Mouse (Mus musculus): ENCODE measurements around the gene Micall2.
A peak's percentile ranks its signal among the peaks of the same experiment; 100 is the strongest.
"Not testable (repeated sequence)": the region's sequence is repeated elsewhere in the genome, so short reads cannot be mapped to it uniquely, and the experiment has no call there.

Micall2 gene

DNA sequence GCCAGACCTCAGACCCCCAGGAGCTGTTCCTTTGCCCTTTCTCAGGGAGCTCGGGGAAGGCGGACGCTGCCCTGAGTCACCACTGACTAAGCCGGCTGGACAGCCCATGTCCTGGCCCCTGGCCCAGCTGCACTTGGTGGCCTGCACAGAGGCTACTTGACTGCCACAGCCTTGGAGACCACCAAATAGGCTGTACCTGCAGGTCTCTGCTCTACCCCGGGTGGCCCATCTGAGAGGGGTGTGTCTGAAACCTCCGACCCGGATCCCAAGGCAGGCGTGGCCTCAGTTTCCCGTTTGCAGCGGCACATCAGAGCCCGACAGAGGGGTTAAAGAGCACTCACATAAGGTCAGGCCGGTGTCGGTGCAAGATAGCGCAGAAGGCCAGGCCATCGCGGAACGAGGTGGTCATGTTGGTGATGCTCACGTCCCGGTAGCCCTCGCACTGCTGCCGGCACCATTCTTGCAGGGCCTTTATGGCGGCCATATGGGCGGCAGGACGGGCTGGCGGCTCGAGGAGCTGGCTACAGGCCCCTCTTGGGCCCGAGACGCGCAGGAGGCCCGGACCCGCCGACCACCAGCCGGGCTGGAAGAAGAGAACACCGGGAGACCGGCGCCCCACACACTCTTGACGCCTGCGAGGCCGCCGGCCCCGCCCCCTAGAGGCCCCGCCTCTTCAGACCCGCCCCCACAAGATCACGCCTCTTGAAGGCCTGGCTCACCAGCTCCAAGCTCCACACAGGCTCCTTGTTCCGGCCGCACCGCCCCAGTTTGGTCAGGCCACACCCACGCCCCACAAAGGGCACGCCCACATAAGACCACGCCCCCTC, at the start of gene Micall2:
TSS of gene Micall2 (minus strand) at position 660 of the 827 bp plus-strand sequence.
- DNase-seq (ENCODE audit: low spot score): peak; percentile 98

- DNase-seq (ENCODE audit: low spot score): no peak
These were observed 45.3 kb upstream of the Micall2 start for GRCm38 (mm10) chr5:139781406-139781805.

DNA sequence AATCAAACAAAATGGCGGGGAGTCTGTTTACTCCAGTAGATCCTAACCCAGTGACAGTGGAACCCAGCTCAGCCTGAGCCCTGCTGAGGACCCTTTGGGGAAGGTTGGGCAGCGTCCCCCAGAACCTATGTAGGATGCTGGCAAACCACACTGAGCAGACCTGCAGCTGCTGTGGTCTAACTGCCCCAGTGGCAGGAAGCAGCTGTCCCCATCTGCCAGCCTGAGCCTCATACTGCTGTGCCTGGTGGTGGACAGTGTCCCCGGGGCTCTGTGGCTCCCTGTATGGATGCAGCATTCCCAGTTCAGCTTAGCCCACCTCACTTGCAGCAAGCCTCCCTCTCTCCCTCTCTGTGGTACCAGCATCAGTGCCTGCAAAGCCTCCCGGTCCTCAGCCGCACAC, 40.8 kb upstream of the Micall2 start:
- no peak for DNase-seq (ENCODE audit: low spot score)

- peak; percentile 98 for DNase-seq (ENCODE audit: low spot score)
These were observed 39.2 kb upstream of the Micall2 start, which contains the start of gene Ints1 for GRCm38 (mm10) chr5:139775216-139775926. Gene Ints1, minus strand, starts transcription at chr5:139775674.

GRCm38 (mm10) chr5:139768216-139768615, 32.1 kb upstream of the Micall2 start:
- no peak for DNase-seq (ENCODE audit: low spot score)

DNA sequence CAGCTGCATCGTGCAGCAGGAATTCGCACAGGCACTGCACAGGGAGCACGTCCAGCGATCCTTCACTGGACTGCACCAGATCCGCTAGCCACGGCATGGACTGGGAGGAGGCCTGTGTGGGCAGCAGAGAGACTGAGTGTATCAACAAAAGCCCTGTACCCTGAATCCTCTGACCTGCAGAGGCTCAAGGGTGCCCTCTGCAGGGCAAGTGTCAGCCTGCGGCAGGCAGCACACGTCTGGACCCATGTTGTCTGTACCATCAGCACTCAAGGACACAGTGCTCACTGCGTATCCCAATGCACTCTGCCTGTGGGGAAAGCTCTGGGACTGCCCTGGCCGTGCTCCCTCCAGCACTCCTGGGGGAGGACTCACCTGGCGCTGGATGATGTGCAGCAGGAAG, 28.2 kb upstream of the Micall2 start:
- DNase-seq (ENCODE audit: low spot score): no peak

DNA sequence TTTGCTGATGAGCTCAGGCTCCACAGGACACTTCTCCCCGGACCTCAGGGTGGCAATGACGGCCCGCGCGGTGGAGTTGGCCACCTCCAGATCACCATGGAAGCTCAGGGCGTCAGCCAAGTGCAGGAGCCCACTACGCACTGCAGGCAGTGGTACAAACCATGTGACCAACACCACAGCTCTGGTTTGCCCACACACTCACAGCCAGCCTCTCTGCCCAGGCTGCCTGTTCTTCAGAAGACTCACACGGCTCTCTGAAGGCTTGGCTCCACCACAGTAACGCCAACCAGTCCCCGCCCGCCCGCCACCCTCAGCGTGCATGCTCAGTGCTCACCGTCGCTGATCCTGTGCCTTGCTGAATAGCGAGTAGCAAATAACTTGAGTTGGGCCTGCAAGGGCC, 22.0 kb upstream of the Micall2 start:
- DNase-seq (ENCODE audit: low spot score): no peak

DNA sequence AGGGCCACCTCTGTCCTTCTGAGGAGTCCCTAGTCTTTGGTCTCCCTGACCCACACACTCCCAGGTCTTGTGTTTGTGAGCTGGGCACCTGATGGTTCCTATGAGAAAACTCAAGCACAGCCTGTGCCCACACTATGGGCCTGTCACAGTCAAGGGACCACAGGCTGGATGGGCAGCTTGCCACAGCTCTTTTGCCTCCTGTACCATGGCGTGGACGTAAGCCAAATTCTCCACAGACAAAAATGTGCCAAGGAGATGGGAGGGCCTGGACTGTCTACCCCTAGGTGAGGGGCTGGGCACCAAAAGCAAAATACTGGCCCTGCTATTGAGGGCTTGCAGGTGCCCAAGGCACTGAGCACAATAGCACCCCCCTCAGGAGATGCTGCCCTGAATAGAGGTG, 20.4 kb upstream of the Micall2 start:
- no peak for DNase-seq (ENCODE audit: low spot score)

DNA sequence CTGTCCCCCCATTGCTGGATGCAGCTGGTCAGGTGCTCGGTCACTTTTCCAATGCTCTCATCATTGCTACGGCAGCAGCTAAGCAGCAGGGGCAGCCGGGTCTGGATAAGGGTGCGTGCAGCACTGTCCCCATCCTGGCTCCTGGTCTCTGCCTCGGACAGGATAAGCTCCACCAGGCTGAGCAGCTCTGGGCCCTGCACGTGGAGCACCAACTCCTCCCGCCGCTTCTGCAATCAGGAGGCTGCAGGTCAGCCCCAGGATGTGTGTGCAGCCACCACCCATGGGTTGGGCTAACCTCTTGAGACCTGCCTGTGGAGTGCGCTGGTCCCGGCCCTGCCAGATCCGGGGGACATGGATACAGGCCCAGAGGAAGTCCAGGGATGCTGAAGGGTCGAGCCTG, 20.0 kb upstream of the Micall2 start:
- no peak for DNase-seq (ENCODE audit: low spot score)

- DNase-seq (ENCODE audit: low spot score): peak; percentile 83
These were observed 18.6 kb upstream of the Micall2 start for GRCm38 (mm10) chr5:139754753-139755152.

DNA sequence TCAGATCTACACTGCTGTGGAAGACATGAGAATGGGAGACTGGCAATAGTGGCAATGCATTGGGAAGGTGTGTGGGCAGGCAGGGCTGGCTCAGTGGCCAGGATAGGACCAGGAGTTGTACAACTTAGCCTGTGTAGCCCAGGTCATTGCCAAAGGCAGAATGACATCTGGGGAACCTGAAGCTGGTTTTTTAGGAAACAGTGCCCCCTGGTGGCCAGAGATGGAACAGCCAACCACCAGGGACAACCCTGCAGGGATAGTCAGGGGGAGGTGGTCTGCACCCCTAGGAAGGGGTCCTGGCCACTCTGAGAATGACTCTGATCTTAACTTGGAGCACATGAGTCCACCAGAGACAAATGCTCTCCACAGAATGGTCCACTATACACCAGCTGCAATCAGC, 14.4 kb upstream of the Micall2 start:
- peak; percentile 86 for DNase-seq (ENCODE audit: low spot score)

DNA sequence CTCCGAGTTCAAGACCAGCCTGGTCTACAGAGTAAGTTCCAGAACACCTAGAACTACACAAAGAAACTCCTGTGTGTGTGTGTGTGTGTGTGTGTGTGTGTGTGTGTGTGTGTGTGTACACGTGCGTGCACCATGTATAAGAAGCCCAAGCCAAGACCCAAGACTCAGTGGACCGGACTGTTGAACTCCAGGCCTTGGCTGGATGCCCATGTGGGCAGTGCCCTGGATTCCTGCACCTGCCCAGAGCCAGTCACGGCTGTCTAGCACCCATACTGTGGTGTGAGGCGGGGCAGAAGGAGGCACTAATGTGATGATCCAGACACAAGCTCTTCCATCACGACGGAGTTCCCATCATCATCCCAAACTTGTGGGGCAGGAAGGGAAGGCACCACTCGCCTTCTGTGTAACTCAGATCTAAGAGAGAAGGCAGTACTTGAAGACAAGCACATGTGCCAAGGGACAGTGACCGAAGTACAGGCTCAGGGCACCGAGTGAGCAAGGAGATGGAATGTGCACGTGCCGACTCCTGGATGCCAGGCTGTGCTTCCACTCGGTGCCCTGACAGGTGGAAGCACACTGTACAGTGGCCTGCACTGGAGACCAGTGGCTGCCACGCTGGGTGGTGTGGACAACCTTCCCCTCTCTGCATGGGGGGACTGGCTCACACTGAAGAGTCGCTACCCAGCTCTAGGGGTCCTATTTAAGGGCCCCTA, 13.4 kb upstream of the Micall2 start:
- DNase-seq (ENCODE audit: low spot score): no peak

- DNase-seq (ENCODE audit: low spot score): peak; percentile 79
These were observed 9.6 kb upstream of the Micall2 start for GRCm38 (mm10) chr5:139745771-139746170.

DNA sequence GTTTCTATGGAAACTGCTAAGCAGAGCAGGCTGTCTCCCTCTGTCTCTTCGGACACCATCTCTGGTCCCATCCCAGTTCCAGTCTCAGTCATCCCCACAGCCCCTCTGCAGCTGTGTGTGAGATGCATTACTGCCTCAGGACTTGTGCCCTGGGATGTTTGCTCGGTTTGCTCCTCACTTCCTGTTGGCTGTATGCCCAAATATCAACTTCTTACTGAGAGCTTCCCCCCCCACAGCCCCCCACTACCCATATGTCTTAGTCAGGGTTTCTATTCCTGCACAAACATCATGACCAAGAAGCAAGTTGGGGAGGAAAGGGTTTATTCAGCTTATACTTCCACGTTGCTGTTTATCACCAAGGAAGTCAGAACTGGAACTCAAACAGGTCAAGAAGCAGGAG, 6.5 kb upstream of the Micall2 start:
- not testable (repeated sequence) for DNase-seq (ENCODE audit: low spot score)

GRCm38 (mm10) chr5:139738592-139739315, 2.6 kb upstream of the Micall2 start:
- no peak for DNase-seq (ENCODE audit: low spot score)

DNA sequence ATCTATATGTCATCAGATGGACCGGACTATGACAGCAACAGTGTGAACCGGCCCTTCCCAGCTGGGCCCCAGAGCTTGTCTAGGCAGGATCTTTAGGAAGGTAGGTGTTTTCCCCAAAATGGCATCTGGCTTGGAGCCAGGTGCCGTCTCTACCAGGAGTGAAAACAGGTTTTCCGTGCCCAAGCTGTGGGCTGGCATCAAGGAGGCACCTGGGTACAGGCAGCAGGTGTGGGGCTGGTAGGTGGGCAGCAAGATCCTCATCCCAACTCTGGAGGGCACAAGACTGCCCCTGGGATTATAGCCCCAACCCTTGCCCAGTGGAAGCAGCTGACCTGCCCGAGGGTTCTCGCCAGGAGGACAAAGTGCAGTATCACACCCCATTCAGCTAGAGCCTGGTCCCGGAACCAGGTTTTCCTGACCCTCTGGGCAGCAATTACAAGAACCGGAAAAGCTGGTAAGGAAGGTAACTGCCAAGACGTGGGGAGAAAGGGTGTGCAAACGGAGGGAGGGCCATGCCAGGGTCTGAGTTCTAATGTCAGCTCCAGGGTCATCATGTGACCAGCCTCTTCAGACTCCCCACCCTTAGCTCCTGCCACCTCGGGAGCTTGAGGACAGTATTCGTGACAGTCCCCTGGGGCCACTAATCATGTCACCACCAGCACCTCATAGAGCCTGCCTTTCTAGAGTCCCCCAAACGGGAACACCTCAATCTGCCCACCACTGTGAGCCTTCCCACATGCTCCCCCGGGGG, 1.9 kb upstream of the Micall2 start:
- no peak for DNase-seq (ENCODE audit: low spot score)

GRCm38 (mm10) chr5:139736504-139736940, 386 bp upstream of the Micall2 start:
- DNase-seq (ENCODE audit: low spot score): no peak

- no peak for DNase-seq (ENCODE audit: low spot score)
These were observed 1.4 kb downstream of the Micall2 start for GRCm38 (mm10) chr5:139734746-139735145.

DNA sequence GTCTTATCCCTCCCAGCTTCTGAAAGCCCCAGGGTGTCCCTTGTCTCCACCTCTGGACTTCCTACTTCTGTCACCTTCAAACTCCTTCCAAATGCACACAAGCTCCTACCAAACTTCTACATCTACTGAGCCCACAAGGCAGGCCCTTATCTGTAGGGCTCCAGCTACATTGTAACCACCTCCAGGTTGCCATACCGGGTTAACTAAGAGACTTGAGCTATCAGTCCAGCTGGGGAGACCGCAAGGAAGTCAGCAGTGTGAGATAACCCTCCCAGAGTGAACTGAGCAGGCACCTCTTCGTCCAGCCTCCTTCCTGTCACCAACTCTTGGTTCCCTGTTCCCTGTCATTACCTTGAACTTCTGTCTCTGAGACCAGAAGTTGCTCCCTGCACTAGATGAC, 2.1 kb downstream of the Micall2 start:
- DNase-seq (ENCODE audit: low spot score): no peak

DNA sequence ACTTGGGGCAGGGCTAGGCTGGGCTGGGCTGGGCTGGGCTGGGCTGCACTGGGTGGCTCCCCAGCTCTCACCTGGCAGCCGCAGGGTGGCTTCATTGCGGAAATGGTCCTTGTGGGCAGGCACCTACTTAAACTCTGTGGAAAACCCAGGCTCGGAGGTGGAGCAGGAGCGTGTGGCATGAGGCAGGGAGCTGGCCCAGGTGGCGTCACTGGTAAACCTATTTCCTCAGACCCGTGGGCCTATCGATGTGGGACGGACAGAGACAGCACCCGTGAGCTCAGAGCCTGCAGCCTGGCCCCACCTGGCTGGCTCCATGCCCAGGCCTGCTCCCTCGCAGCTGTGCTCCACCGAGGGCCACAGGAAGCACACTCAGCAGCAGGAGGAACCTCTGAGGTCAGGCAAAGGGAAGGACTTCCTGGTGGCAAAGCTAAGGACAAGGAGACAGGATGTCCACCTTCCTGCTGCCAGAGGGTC, 3.5 kb downstream of the Micall2 start:
- no peak for DNase-seq (ENCODE audit: low spot score)

All from testis, postnatal 10 days (tissue).